Mouse (Mus musculus) limb, embryonic 12.5 days (tissue): ENCODE data around the gene Actr3b. TPM values are rescaled to one million over a fixed set of nuclear protein-coding genes. Genes with fewer than 3 reads are reported as not detected.

Source experiments
- ATAC-seq: fragments of 200-750 bp; cut with Nextera tagmentation; 2 replicates; pipeline ENCODE4 v1.8.0; 2017; ENCODE audit warnings: low read depth, moderate TSS enrichment; ENCODE audit not compliant: insufficient number of reproducible peaks, insufficient read depth, low FRiP score, low TSS enrichment
- H3K27ac ChIP-seq: fragments of 300-500 bp; sonication (generic); 2 replicates; pipeline ENCODE4 v1.5.1; 2016; ENCODE audit warnings: mild to moderate bottlenecking, moderate library complexity
- H3K27me3 ChIP-seq: fragments of 300-500 bp; sonication (generic); 2 replicates; pipeline ENCODE4 v1.6.1; 2016; ENCODE audit warnings: mild to moderate bottlenecking, moderate library complexity
- H3K36me3 ChIP-seq: fragments of 300-500 bp; sonication (generic); 2 replicates; pipeline ENCODE4 v1.6.1; 2016; ENCODE audit warnings: mild to moderate bottlenecking, moderate library complexity
- H3K4me1 ChIP-seq: fragments of 300-500 bp; sonication (generic); replicated peaks from 2 replicates; pipeline ENCODE4 v1.6.1; 2016
- H3K4me2 ChIP-seq: fragments of 300-500 bp; sonication (generic); 2 replicates; pipeline ENCODE4 v1.6.1; 2016; ENCODE audit warnings: mild to moderate bottlenecking, moderate library complexity
- H3K4me3 ChIP-seq: fragments of 300-500 bp; sonication (generic); replicated peaks from 2 replicates; pipeline ENCODE4 v1.5.1; 2016; ENCODE audit warnings: mild to moderate bottlenecking
- H3K9ac ChIP-seq: fragments of 300-500 bp; sonication (generic); replicated peaks from 2 replicates; pipeline ENCODE4 v1.6.1; 2016; ENCODE audit warnings: mild to moderate bottlenecking, moderate library complexity
- H3K9me3 ChIP-seq: fragments of 300-500 bp; sonication (generic); 2 replicates; pipeline ENCODE4 v1.6.1; 2016; ENCODE audit warnings: mild to moderate bottlenecking, moderate library complexity
- WGBS: fragments of 180-500 bp; shearing (Covaris S2); methylation state at CpG from one replicate; pipeline ENCODE4 v1.1.7; 2016; 5-methylcytosine and 5-hydroxymethylcytosine counted together
- polyA plus RNA-seq: library from polyadenylated mRNA; unstranded; fragments of >200 nt; fragmentation: Nextera tagmentation; extraction: Ambion mirVana; gene quantifications from 2 replicates; pipeline ENCODE4 v1.2.1, GENCODE M21; 2016

Gene Actr3b
- polyA plus RNA-seq, 1 experiment from 2014 or later = 3.6 TPM

DNA sequence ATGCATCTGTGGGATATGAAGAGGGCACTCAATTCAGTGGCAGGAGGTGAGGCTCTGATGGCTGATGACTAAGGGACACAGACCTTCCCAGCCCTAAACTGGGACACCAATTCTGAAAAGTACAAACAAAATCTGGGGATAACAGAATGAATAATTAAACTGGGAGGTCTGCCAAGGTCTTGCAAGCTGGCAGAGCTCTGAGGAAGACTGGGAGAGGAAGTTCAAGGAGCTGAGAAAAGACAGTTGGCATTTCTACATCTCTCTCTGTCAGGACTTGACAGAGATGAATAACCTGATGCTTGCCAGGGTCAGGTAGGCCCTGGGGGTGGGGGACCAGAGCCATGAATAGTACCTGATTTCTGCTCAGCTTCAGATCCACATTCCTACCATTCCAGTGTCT is 8.2 kb upstream of the Actr3b start:
- no peak overlapping the region for H3K9ac ChIP-seq
- H3K36me3 ChIP-seq = no peaks in the 10 kb centered on the region
- no peak for ATAC-seq
- no peaks in the 10 kb centered on the region for H3K9me3 ChIP-seq
- no peak overlapping the region for H3K4me3 ChIP-seq
- no peak overlapping the region for H3K4me2 ChIP-seq
- H3K27ac ChIP-seq = no peak overlapping the region
- no peaks in the 10 kb centered on the region for H3K27me3 ChIP-seq
- no peaks in the 10 kb centered on the region; the same call in 1 of the 2 replicates for H3K4me1 ChIP-seq

GRCm38 (mm10) chr5:25752862-25753261 is 6.9 kb upstream of the Actr3b start:
- no peaks in the 10 kb centered on the region; the same call in 1 of the 2 replicates for H3K4me1 ChIP-seq
- H3K9me3 ChIP-seq = no peaks in the 10 kb centered on the region
- no peak for ATAC-seq
- no peak overlapping the region for H3K27ac ChIP-seq
- H3K27me3 ChIP-seq = no peaks in the 10 kb centered on the region
- no peak overlapping the region for H3K9ac ChIP-seq
- WGBS = 85% methylated on average over 5 of the region's 5 CpGs
- H3K4me3 ChIP-seq = no peak overlapping the region
- no peak overlapping the region for H3K4me2 ChIP-seq
- no peaks in the 10 kb centered on the region for H3K36me3 ChIP-seq

GRCm38 (mm10) chr5:25753556-25754235 is 6.1 kb upstream of the Actr3b start:
- Histone ChIP-seq H3K9ac (no peak overlapping the region), H3K9me3 (no peaks in the 10 kb centered on the region), H3K4me2 (no peak overlapping the region), H3K36me3 (no peaks in the 10 kb centered on the region), H3K4me1 (no peaks in the 10 kb centered on the region; the same call in 1 of the 2 replicates), H3K4me3 (no peak overlapping the region), H3K27me3 (no peaks in the 10 kb centered on the region), H3K27ac (no peak overlapping the region)
- 50% methylated on average over 8 of the region's 8 CpGs for WGBS
- no peak for ATAC-seq

DNA sequence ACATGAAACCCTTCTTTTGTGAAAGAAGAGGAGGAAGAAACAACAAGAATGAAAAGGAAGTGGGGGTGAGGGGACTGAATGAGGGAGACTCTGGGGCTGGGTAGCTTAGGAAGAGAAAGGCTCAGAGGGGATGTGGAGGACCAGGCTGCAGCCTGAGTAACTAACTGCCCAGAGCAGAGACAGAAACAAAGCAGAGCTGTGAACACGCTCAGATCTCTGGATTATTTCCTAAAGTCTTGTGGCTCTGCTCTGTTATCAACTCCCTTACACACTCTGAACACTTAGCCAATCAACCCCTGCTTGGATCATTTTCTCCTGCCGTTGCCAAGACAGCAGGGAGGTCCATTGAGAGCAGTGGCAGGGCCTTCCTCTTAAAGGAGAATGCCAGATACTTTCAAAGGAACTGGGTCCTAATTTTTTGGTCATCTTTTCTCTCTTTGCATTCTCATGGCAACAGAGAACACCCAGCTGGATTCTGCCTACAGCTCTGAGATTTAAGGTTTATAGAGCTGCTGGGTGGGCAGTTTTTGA is 5.5 kb upstream of the Actr3b start:
- Histone ChIP-seq H3K27ac (no peak overlapping the region), H3K9me3 (no peaks in the 10 kb centered on the region), H3K27me3 (no peaks in the 10 kb centered on the region), H3K4me1 (no peaks in the 10 kb centered on the region; the same call in 1 of the 2 replicates), H3K4me3 (no peak overlapping the region), H3K36me3 (no peaks in the 10 kb centered on the region), H3K9ac (0 out of 2 replicates have a peak overlapping the region, but pooled peaks have one; percentile 14), H3K4me2 (no peak overlapping the region)
- ATAC-seq = no peak
- WGBS = 28% methylated on average over 2 of the region's 2 CpGs

DNA sequence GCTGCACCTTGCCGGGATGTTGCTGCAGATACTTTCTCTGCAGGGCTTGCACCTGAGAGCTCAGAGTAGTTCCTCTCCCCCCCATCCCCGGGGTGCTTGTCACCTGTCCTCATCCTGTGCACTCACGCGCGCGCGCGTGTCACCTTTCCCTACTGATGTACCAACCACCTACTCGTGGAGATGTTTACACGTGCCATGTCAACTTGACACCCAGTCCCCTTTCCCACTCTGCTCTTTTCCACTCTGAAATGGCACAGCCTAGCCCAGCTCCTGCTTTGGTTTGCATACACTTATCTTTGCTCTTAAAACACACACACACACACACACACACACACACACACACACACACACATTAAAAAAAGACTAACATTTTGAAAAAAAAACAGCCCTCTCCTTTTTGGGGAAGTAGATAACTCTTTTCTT is 624 bp downstream of the Actr3b start:
- no peak; the same call in 1 of the 2 replicates for ATAC-seq
- Histone ChIP-seq H3K4me2 (peak overlapping the region; percentile 96), H3K4me3 (peak overlapping the region; percentile 74), H3K27me3 (peaks cover 13% of the 10 kb centered on the region), H3K4me1 (peaks cover 5% of the 10 kb centered on the region), H3K9ac (peak overlapping the region; percentile 70), H3K36me3 (no peaks in the 10 kb centered on the region), H3K9me3 (no peaks in the 10 kb centered on the region), H3K27ac (no peak overlapping the region)
- WGBS = 3% methylated on average over 10 of the region's 10 CpGs

- H3K9ac ChIP-seq = no peak overlapping the region
- no peaks in the 10 kb centered on the region for H3K36me3 ChIP-seq
- no peak for ATAC-seq
- no peak overlapping the region for H3K4me2 ChIP-seq
- H3K9me3 ChIP-seq = no peaks in the 10 kb centered on the region
- 76% methylated on average over 3 of the region's 3 CpGs for WGBS
- H3K4me3 ChIP-seq = no peak overlapping the region
- no peak overlapping the region for H3K27ac ChIP-seq
- H3K27me3 ChIP-seq = peaks cover 13% of the 10 kb centered on the region
- H3K4me1 ChIP-seq = peaks cover 5% of the 10 kb centered on the region
These were observed 1.1 kb downstream of the Actr3b start for GRCm38 (mm10) chr5:25760871-25761270.

DNA sequence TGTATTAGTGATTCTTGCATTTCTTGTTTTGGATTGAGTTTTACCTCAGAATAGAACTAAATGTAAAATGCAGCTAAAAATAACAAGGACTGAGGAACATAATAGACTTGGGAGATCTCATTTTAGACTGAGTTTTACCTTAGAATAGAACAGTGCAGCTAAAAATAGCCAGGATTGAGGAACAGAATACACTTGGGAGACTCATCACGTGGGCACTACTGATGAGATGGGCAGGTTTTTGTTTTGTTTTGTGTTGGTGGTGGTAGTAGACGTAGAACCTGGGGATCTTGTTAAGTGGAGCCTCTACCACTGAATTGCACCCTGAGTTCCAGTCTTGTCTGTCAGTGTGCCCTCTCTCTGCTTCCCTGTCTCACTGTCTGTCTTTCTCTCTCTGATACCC is 2.1 kb downstream of the Actr3b start:
- no peak for ATAC-seq
- peaks cover 13% of the 10 kb centered on the region for H3K27me3 ChIP-seq
- no peak overlapping the region for H3K27ac ChIP-seq
- H3K4me2 ChIP-seq = no peak overlapping the region
- no peaks in the 10 kb centered on the region for H3K9me3 ChIP-seq
- 88% methylated on average over 2 of the region's 2 CpGs for WGBS
- no peaks in the 10 kb centered on the region for H3K36me3 ChIP-seq
- peaks cover 5% of the 10 kb centered on the region for H3K4me1 ChIP-seq
- no peak overlapping the region for H3K9ac ChIP-seq
- no peak overlapping the region for H3K4me3 ChIP-seq

- Histone ChIP-seq H3K9me3 (peaks cover 6% of the 10 kb centered on the region; the same call in 1 of the 2 replicates), H3K27ac (no peak overlapping the region), H3K27me3 (no peaks in the 10 kb centered on the region), H3K4me3 (peak overlapping the region; percentile 24; the same call in 1 of the 2 replicates), H3K36me3 (no peaks in the 10 kb centered on the region), H3K9ac (no peak overlapping the region), H3K4me2 (peak overlapping the region; percentile 47), H3K4me1 (no peaks in the 10 kb centered on the region)
- 79% methylated on average over 17 of the region's 17 CpGs for WGBS
- no peak for ATAC-seq
These were observed 9.2 kb downstream of the Actr3b start for GRCm38 (mm10) chr5:25769006-25769405.

DNA sequence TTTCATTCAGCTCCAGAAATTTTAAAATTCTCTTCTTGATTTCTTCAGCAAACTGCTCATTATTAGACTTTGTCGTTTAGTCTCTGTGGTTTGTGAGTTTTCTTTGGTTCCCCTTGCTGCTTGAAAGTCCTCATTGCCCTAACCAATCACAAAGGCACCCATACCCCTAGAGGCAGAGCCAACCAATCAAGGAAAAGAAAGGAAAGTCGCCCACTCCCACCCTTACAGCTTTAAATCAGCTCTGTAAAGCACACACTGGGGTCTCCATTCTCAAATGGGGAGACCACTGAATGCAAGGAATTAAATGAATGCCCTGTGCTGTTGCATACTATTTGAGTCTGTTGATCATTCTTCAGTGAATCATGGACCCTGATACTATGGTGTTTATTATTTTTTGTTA is 9.6 kb downstream of the Actr3b start:
- Histone ChIP-seq H3K9ac (no peak overlapping the region), H3K36me3 (no peaks in the 10 kb centered on the region), H3K27ac (no peak overlapping the region), H3K4me1 (no peaks in the 10 kb centered on the region), H3K4me2 (no peak overlapping the region), H3K9me3 (peaks cover 6% of the 10 kb centered on the region; the same call in 1 of the 2 replicates), H3K4me3 (no peak overlapping the region), H3K27me3 (no peaks in the 10 kb centered on the region)
- WGBS = 41% methylated on average over 2 of the region's 2 CpGs
- no peak for ATAC-seq

DNA sequence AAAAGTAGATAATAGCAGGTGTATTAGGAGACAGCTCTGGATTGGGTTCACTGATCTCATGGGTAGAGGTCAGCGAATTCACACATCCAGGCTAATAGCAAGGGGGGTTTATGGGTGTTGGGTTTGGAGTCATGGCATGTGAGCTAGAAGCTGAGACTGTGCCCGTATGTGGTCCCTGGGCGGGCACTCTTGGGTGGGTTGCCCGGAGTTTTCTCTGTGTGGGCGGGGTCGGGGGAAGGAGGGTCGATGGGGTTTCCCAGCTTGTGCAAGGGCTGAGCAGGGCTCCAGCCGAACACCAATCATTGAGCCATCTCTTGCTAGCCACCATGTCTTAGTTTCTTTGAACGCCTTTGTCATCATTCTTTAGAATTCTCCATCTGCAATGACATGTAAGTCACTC is 12.7 kb downstream of the Actr3b start:
- WGBS = 90% methylated on average over 9 of the region's 9 CpGs
- Histone ChIP-seq H3K27me3 (no peaks in the 10 kb centered on the region), H3K4me1 (no peaks in the 10 kb centered on the region), H3K27ac (no peak overlapping the region), H3K9ac (no peak overlapping the region), H3K9me3 (peaks cover 6% of the 10 kb centered on the region; the same call in 1 of the 2 replicates), H3K4me2 (no peak overlapping the region), H3K4me3 (no peak overlapping the region), H3K36me3 (no peaks in the 10 kb centered on the region)
- ATAC-seq = no peak

DNA sequence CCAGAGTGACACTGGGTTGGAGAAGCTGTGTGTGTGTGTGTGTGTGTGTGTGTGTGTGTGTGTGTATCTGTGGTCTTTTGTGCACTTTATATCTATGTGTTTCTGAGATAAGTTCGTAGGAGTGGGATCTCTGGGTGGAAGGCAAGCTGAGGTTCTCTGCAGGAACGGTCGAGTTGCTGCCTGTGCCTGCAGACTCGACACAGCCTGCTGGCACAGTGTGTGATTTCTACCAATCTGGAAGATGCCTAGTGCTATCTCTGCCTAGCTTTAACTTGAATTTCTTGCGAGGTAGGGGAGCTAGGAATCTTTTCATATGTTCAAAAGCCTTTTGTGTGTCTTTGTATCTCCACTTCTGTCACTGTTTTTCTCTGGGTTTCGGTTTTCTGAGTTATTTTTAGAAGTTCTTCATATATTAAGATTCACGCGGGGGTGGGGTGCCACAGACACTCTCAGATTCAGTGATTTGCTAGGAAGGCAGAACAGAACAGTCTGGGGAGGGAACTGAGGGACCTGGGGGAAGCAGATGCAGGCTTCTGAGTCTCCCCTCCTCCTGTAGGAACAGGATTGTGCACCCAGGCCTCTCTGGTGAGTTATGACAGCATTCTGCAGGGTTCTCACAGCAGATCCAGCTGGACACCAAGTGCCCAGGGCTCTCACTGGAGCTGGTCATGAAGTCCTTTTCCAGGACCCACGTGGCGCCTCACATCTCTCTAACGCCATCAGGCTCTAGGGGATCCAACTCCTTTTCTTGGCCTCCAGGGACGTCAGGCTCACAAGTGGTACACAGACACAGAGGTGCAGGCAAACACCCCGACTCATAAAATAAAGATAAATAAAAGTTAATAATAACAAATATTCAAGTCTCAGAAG is 14.4 kb downstream of the Actr3b start:
- H3K36me3 ChIP-seq = no peaks in the 10 kb centered on the region
- H3K9me3 ChIP-seq = peaks cover 6% of the 10 kb centered on the region; the same call in 1 of the 2 replicates
- no peak overlapping the region for H3K27ac ChIP-seq
- ATAC-seq = no peak
- no peak overlapping the region for H3K9ac ChIP-seq
- no peaks in the 10 kb centered on the region for H3K4me1 ChIP-seq
- no peak overlapping the region for H3K4me2 ChIP-seq
- 78% methylated on average over 13 of the region's 13 CpGs for WGBS
- H3K27me3 ChIP-seq = no peaks in the 10 kb centered on the region
- H3K4me3 ChIP-seq = no peak overlapping the region
